Mouse (Mus musculus): ENCODE measurements around the gene Acot7. TPM values are rescaled to one million over a fixed set of nuclear protein-coding genes. Genes with fewer than 3 reads are reported as not detected.

The Acot7 gene
- polyA plus RNA-seq, 1 experiment from 2014 or later, result 65.1 TPM

DNA sequence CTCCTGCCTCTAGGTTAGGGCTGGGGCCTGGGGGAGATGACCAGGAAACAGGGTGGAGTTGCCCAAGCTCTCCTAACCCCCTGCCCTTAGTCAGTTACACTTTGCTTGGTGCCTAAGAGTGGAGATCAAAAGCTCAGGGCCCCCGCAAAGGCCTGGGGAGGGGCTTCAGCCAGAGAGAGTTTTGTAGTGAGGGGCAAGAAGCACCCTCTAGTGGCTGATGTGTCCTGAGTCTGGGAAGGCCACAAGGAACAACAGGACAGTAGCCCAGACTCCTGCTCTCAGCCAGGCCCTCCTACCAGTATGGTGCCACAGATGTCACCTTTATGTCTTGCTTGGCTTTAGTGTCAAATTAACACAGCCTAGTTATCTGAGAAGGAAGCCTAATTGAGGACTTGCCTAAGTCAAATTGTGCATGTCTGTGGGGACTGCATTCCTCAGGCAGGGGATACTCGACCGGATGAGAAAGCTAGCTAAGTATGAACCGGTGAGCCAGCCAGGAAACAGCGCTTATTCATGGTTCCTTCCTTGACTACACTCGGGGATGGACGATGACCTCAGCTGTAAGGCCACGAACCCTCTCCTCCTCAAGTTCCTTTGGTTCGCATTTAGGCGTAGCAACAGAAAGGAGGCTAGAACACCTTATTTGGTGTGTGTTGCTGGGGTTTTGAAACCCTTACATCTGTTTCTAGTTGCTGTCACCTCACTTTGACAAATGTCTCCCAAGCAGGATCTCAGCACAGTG lies 116.4 kb downstream of the Acot7 start:
- no peak for DNase-seq (ENCODE audit: low spot score)

DNA sequence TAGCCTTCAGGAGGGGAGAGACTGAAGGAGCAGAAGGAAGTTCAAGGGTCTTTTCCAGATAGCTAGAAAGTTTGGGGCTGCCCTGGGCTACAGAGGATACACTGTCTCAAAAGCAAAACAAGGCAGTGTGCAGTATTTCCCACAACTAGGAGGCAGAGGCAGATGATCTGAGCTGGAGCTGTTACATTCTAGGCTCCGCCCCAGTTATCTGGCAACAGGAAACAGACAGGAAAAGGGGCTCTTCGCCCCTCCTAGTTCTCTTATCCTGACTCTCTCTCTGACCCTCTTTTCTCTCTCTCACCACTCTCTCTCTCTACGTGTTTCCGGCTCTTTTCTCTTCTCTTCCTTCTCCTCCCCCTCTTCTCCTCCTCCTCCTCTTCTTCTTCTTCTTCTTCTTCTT lies 118.0 kb downstream of the Acot7 start:
- peak; percentile 77 for DNase-seq (ENCODE audit: low spot score)

- no peak for DNase-seq (ENCODE audit: low spot score)
Measured at GRCm38 (mm10) chr4:152296371-152296770, 118.4 kb downstream of the Acot7 start.

GRCm38 (mm10) chr4:152296874-152297861 lies 119.2 kb downstream of the Acot7 start, which contains the start of gene Icmt:
TSS of gene Icmt (plus strand) at chr4:152297227.
- peak; percentile 100 for DNase-seq (ENCODE audit: low spot score)

DNA sequence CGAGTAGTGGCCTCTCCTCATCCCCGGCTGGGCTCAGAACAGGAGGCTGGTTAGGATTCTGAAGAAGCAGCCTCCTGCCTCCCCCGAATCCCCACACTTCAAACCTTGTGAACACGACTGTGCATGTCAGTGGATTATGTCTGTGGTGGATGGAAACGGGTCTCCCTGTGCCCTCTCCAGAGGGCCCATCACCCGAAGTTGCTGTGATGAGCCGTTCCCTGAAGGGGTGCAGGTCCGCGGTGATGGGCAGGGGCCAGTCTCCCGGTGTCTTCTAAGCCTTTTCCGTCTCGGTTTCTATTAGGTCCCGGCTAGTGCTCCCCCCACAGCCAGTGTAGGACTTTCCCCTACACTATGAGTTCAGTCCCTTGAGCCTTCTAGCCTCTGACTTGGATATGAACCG lies 120.9 kb downstream of the Acot7 start:
- DNase-seq (ENCODE audit: low spot score), result no peak

DNA sequence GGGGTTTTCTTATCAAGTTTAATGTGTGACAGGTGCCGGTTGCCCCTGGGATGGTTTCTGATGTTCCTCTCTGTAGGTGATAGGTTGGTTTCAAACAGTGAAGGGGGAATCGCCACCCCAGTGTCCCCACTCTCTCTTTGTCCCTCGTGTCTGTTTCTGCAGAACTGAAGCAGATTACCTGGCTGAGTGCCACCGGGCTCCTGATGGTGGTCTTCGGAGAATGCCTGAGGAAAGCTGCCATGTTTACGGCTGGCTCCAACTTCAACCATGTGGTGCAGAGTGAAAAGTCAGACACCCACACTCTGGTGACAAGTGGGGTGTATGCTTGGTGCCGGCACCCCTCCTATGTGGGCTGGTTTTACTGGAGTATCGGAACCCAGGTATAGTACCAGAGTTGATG lies 122.4 kb downstream of the Acot7 start:
- DNase-seq (ENCODE audit: low spot score), result no peak

DNA sequence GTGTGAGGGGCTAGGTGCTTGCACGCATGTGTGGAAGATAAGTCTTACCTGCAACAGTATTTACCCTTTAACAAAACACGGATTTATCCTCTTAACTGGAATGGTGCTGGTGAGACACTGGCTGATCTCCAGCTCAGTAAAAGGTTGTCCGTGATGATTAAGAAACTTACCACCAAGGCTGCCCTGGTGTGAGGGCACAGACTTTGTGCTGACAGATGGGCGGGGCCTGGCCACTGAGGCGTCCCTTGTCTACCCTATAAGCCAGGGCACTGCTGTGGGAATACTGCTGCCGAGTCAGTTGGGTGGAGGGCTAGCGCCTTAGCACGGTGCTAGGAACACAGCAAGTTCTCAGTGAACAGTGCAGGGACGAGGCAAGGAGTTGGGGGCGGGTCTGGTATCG lies 124.1 kb downstream of the Acot7 start:
- DNase-seq (ENCODE audit: low spot score), result no peak

GRCm38 (mm10) chr4:152303172-152303571 lies 125.2 kb downstream of the Acot7 start:
- no peak for DNase-seq (ENCODE audit: low spot score)

DNA sequence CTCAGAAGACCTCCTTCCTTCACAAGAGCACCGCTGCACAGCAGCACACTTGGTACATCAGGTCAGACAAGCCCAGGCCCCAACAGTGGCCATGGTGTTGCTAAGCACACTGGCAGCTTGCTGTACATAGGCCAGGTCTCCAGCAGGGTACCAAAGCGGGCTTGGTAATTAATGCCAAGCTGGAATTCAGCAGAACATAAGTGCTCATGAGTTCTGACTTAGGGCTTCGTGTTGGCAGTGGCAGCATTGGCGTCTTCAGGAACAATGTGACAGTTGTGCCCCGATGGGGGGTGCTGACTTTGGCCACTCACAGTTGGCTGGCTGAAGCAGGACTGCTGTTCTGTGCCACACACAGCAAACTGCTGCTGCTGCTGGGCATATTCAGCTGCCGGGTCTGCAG lies 126.8 kb downstream of the Acot7 start:
- no peak for DNase-seq (ENCODE audit: low spot score)

DNA sequence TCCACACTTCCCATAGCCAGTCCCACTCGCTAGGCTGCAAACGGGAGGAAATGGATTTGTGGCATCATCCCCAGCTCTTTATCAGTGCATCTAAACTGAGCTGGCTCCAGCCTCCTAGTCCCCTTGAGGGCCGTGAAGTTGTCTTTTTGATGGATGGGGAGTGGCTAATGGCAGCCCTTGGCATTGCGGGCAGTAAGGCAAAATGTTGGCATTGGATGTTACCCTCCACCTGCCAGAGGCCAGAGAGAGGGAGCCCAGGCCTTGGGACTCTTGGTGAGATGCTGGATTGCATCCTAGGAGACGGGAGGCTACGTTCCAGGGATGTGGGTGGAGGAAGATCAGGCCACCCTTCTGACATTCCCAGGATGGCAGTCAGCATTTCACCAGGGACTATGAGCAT lies 128.1 kb downstream of the Acot7 start:
- DNase-seq (ENCODE audit: low spot score), result no peak

DNA sequence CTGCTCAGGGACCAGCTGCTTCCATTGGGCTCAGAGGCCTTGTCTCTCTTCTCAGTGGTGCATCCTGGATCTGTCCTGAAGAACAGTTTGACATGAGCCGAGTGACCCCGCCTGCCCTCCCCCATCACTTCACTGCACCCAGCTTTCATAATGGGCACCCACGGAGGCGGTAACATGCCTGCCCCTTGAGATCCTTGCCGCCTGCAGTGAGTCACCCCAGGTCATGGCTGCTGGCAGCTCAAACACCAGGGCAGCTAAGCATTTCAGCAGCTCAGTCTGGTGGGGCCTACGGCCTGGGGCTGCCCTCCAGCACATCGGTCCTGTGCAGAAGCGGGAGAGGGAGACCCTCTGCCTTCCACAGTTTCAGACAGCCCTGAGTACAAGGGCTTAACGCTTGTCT lies 129.6 kb downstream of the Acot7 start:
- DNase-seq (ENCODE audit: low spot score), result no peak

GRCm38 (mm10) chr4:152312186-152312585 lies 134.3 kb downstream of the Acot7 start:
- no peak for DNase-seq (ENCODE audit: low spot score)

DNA sequence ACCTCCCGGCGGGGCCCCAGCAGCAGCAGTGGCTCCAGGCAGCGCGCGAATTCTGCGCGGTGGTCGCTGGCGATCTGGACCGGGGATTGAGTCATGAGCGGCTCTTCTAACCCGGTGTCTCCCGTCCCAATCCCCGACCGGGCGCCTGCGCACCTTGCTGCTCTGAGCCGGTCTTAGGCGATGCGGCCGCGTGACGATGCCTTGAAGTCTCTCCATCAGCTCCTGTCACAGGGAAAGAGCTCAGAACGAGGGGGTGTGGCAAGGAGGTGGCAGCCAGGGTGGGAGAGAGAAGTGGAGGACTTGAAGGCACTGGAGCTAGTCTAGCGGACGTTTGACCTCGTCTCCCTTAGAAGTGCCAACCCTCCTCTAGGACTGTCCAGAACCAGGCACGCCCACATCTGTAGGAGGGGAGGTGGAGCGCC lies 135.3 kb downstream of the Acot7 start:
- DNase-seq (ENCODE audit: low spot score), result no peak

GRCm38 (mm10) chr4:152313934-152314333 lies 136.0 kb downstream of the Acot7 start:
- DNase-seq (ENCODE audit: low spot score), result no peak

- no peak for DNase-seq (ENCODE audit: low spot score)
Measured at GRCm38 (mm10) chr4:152315498-152316213, 137.7 kb downstream of the Acot7 start.

GRCm38 (mm10) chr4:152317631-152318033 lies 139.7 kb downstream of the Acot7 start:
- DNase-seq (ENCODE audit: low spot score), result no peak

DNA sequence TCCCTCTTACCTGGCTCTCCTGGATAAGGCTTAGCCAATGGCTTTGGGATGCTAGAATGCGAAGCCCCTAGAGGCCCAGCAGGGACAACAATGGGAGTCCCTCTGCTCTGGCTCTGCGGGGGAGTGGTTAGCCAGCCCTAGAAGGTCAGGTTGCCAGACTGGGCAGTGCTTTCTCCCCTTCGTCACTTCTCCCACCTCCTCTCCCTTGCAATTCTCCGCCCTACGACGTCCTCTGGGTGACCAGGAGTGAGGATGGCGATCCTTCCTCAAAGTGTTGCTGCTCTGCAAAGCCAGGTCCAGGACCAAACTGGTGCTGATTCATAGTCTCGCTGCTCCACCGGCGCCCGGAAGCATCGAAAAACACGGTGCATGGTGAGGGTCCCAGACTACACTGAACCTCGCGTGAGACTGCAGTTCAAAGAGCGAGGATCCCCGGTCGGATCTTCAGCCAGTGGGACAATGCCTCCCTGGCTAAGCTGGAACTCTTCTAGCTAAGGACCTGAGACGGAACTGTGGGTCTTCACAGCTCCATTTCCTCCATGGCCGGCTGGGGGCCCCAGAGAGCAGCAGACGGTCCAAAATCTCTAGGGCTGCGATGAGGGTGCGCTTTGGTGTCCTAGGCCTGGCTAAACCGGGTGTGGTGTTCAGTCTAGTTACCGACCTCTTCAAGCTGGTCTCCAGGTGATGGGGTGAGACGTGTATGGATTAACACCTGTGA lies 140.7 kb downstream of the Acot7 start, which contains the start of gene Rnf207:
TSS of gene Rnf207 (minus strand) at position 477 of the 718 bp plus-strand sequence.
- DNase-seq (ENCODE audit: low spot score), result peak; percentile 23

Measured in thymus, postnatal 0 days (tissue).